Mouse (Mus musculus): Measurements from ENCODE around the gene Cadm4. TPM values are rescaled to one million over a fixed set of nuclear protein-coding genes. Genes with fewer than 3 reads are reported as not detected.

Cadm4 gene
- total RNA-seq, 1 experiment, result 10.8 TPM

DNA sequence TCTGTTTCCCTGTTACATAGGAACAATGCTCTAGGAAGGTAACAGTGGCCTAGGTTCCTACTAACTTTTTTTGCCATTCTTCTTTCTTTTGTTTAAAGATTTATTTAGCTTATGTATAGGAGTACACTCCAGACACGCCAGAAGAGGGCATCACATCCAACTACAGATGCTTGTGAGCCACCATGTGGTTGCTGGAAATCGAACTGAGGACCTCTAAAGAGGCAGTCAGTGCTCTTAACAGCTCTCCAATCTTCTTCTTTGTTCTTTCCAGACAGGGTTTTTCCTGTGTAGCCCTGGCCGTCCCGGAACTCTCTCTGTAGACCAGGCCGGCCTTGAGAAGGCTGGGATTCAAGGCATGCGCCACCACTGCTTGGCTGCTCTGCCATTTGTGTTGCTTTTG, 43.2 kb downstream of the Cadm4 start:
- no peak for DNase-seq (ENCODE audit: low read depth, low spot score)
- H3K36me3 ChIP-seq (ENCODE audit: control insufficient read depth, insufficient read depth, low read length, poor library complexity, severe bottlenecking), result no peaks in the 10 kb centered on the region
- TF ChIP-seq HCFC1 (IDR thresholded peaks at IDR 0.05; ENCODE audit: borderline replicate concordance, insufficient read depth, low read length), result no peak
- no peak for TF ChIP-seq ZNF384 (IDR thresholded peaks at IDR 0.05; ENCODE audit: low read depth, low read length)
- no peak for TF ChIP-seq ZC3H11A (IDR thresholded peaks at IDR 0.05; ENCODE audit: borderline replicate concordance, low read depth, low read length)
- TF ChIP-seq CHD2 (IDR thresholded peaks at IDR 0.05; ENCODE audit: low read depth, low read length), result no peak
- no peak for TF ChIP-seq MAFK (IDR thresholded peaks at IDR 0.05; ENCODE audit: insufficient read depth, low read depth, low read length)
- no peak overlapping the region for H3K27ac ChIP-seq (ENCODE audit: insufficient read depth, low read depth, low read length, poor library complexity, severe bottlenecking)
- H3K9me3 ChIP-seq (ENCODE audit: control insufficient read depth, insufficient read depth, low read depth, low read length), result no peaks in the 10 kb centered on the region
- in situ Hi-C loops (cut with MboI; ENCODE audit: low sequenced_read_pairs in 2 of 2, unreplicated experiment in 2 of 2), result loop anchor here in 1 of 2 experiments (25.0 kb wide), 1 partner anchor 113 kb away; no protein-coding TSS in a partner anchor
- no peak overlapping the region for H3K4me3 ChIP-seq (ENCODE audit: insufficient read depth in 1 of 2, low read depth in 1 of 2, low read length in 2 of 2, poor library complexity in 1 of 2, severe bottlenecking in 1 of 2)
- no peak overlapping the region for H3K9ac ChIP-seq (ENCODE audit: insufficient read depth, low read depth, low read length, poor library complexity, severe bottlenecking)
- H3K4me1 ChIP-seq (ENCODE audit: control insufficient read depth in 2 of 2, insufficient read depth in 2 of 2, low read length in 2 of 2, poor library complexity in 1 of 2), result peaks cover 0 to 5% of the 10 kb centered on the region in 2 experiments; a peak in 1 of 4 replicates

DNA sequence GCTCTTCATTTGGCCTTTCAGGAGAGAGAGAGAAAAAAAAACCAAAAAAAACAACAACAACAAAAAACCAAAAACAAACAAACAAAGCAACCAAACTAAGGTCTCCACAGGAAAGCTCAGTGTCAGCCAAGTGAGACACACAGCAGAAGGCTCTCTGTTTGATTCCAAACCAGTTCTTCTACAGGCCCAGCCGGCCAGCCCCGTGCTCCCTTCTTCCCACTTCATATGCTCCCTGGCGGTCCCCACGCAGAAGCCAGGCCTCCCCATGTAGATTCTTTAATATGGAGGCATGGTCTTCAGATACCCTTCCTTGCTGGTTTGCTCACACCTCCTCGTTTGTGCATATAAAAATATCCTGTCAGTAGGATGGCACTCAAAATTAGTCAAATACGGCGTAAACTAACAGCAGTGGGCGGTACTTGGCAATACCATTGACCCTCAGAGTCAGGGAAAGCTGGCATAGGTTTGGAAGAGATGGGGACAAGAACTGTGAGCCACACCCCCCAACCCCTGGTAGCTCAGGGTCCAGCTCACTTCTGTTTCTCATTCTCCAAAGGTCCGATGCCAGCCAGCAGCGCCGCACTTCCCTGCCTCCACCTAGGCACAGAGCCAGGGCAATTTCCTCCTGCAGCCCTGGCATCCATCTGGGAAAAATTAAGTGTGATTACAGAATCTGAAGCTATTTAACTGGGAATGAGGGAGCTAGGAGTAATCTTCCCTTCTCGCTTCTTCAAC, 44.0 kb downstream of the Cadm4 start:
- Histone ChIP-seq H3K9ac (ENCODE audit: insufficient read depth, low read depth, low read length, poor library complexity, severe bottlenecking) (no peak overlapping the region), H3K36me3 (ENCODE audit: control insufficient read depth, insufficient read depth, low read length, poor library complexity, severe bottlenecking) (no peaks in the 10 kb centered on the region), H3K4me3 (ENCODE audit: insufficient read depth in 1 of 2, low read depth in 1 of 2, low read length in 2 of 2, poor library complexity in 1 of 2, severe bottlenecking in 1 of 2) (no peak overlapping the region), H3K27ac (ENCODE audit: insufficient read depth, low read depth, low read length, poor library complexity, severe bottlenecking) (no peak overlapping the region), H3K9me3 (ENCODE audit: control insufficient read depth, insufficient read depth, low read depth, low read length) (no peaks in the 10 kb centered on the region), H3K4me1 (ENCODE audit: control insufficient read depth in 2 of 2, insufficient read depth in 2 of 2, low read length in 2 of 2, poor library complexity in 1 of 2) (0 out of 4 replicates have a peak, but pooled peaks cover 0 to 2% of the 10 kb centered on the region in 2 experiments)
- TF ChIP-seq MAFK (IDR thresholded peaks at IDR 0.05; ENCODE audit: insufficient read depth, low read depth, low read length), result no peak
- TF ChIP-seq CHD2 (IDR thresholded peaks at IDR 0.05; ENCODE audit: low read depth, low read length), result no peak
- TF ChIP-seq ZNF384 (IDR thresholded peaks at IDR 0.05; ENCODE audit: low read depth, low read length), result no peak
- TF ChIP-seq HCFC1 (IDR thresholded peaks at IDR 0.05; ENCODE audit: borderline replicate concordance, insufficient read depth, low read length), result no peak
- no peak for TF ChIP-seq ZC3H11A (IDR thresholded peaks at IDR 0.05; ENCODE audit: borderline replicate concordance, low read depth, low read length)
- no peak for DNase-seq (ENCODE audit: low read depth, low spot score)
- in situ Hi-C loops (cut with MboI; ENCODE audit: low sequenced_read_pairs in 2 of 2, unreplicated experiment in 2 of 2), result no loop called here

DNA sequence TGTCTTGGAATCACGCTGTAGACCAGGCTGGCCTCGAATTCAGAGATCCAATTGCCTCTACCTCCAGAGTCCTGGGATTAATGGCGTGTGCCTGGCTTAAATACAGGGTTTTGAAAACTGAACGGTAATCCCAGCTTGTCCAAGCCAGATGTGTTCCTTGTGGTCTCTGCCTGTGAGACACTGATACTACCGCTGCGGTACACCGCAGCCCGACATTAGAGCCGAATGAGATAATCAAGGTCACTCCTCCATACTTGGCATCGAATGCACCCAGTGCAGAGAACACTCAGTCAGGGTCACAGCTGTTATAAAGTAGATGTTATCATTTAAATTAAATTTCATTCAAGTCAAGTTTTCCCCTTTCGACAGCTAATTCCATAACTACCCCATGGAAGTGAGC, 47.0 kb downstream of the Cadm4 start:
- H3K9ac ChIP-seq (ENCODE audit: insufficient read depth, low read depth, low read length, poor library complexity, severe bottlenecking), result no peak overlapping the region
- no peaks in the 10 kb centered on the region for H3K9me3 ChIP-seq (ENCODE audit: control insufficient read depth, insufficient read depth, low read depth, low read length)
- 0 out of 4 replicates have a peak, but pooled peaks cover 0 to 2% of the 10 kb centered on the region in 2 experiments for H3K4me1 ChIP-seq (ENCODE audit: control insufficient read depth in 2 of 2, insufficient read depth in 2 of 2, low read length in 2 of 2, poor library complexity in 1 of 2)
- TF ChIP-seq MAFK (IDR thresholded peaks at IDR 0.05; ENCODE audit: insufficient read depth, low read depth, low read length) (no peak), CHD2 (IDR thresholded peaks at IDR 0.05; ENCODE audit: low read depth, low read length) (no peak), ZNF384 (IDR thresholded peaks at IDR 0.05; ENCODE audit: low read depth, low read length) (no peak), HCFC1 (IDR thresholded peaks at IDR 0.05; ENCODE audit: borderline replicate concordance, insufficient read depth, low read length) (no peak), ZC3H11A (IDR thresholded peaks at IDR 0.05; ENCODE audit: borderline replicate concordance, low read depth, low read length) (no peak)
- no peaks in the 10 kb centered on the region for H3K36me3 ChIP-seq (ENCODE audit: control insufficient read depth, insufficient read depth, low read length, poor library complexity, severe bottlenecking)
- in situ Hi-C loops (cut with MboI; ENCODE audit: low sequenced_read_pairs in 2 of 2, unreplicated experiment in 2 of 2), result no loop called here
- H3K27ac ChIP-seq (ENCODE audit: insufficient read depth, low read depth, low read length, poor library complexity, severe bottlenecking), result no peak overlapping the region
- H3K4me3 ChIP-seq (ENCODE audit: insufficient read depth in 1 of 2, low read depth in 1 of 2, low read length in 2 of 2, poor library complexity in 1 of 2, severe bottlenecking in 1 of 2), result no peak overlapping the region
- DNase-seq (ENCODE audit: low read depth, low spot score), result no peak

DNA sequence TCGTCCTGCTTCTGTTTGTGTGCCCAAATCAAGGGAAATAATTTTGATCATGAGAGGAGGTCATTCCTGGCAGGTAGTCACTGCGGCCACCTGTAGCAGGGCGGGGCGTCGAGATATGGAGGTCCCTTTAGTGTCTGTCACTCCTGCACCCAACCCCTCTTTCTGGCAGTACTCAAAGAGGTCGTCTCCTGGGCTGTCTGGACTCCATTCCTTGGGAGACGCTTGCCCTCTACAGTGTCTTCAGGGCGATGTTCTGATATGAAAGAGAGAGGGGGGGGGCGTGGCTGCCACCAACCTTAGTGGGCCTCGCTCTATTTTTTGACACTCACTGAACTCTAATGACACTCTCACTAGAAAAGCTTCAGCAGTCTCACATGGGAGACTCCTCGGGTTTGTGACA, 47.8 kb downstream of the Cadm4 start:
- H3K4me3 ChIP-seq (ENCODE audit: insufficient read depth in 1 of 2, low read depth in 1 of 2, low read length in 2 of 2, poor library complexity in 1 of 2, severe bottlenecking in 1 of 2), result peak overlapping the region; percentile 71 to 80; a peak in 3 of 4 replicates
- TF ChIP-seq MAFK (IDR thresholded peaks at IDR 0.05; ENCODE audit: insufficient read depth, low read depth, low read length), result no peak
- no peak for TF ChIP-seq HCFC1 (IDR thresholded peaks at IDR 0.05; ENCODE audit: borderline replicate concordance, insufficient read depth, low read length)
- no peak for TF ChIP-seq ZNF384 (IDR thresholded peaks at IDR 0.05; ENCODE audit: low read depth, low read length)
- TF ChIP-seq ZC3H11A (IDR thresholded peaks at IDR 0.05; ENCODE audit: borderline replicate concordance, low read depth, low read length), result no peak
- TF ChIP-seq CHD2 (IDR thresholded peaks at IDR 0.05; ENCODE audit: low read depth, low read length), result no peak
- in situ Hi-C loops (cut with MboI; ENCODE audit: low sequenced_read_pairs in 2 of 2, unreplicated experiment in 2 of 2), result no loop called here
- H3K9me3 ChIP-seq (ENCODE audit: control insufficient read depth, insufficient read depth, low read depth, low read length), result no peaks in the 10 kb centered on the region
- no peaks in the 10 kb centered on the region for H3K36me3 ChIP-seq (ENCODE audit: control insufficient read depth, insufficient read depth, low read length, poor library complexity, severe bottlenecking)
- H3K27ac ChIP-seq (ENCODE audit: insufficient read depth, low read depth, low read length, poor library complexity, severe bottlenecking), result no peak overlapping the region
- no peak for DNase-seq (ENCODE audit: low read depth, low spot score)
- peaks cover 2% of the 10 kb centered on the region in 2 experiments; a peak in 1 of 4 replicates for H3K4me1 ChIP-seq (ENCODE audit: control insufficient read depth in 2 of 2, insufficient read depth in 2 of 2, low read length in 2 of 2, poor library complexity in 1 of 2)
- peak overlapping the region; percentile 72 for H3K9ac ChIP-seq (ENCODE audit: insufficient read depth, low read depth, low read length, poor library complexity, severe bottlenecking)
